Mouse (Mus musculus) CH12.LX (cell line): ENCODE results near the gene Rsu1.

Experiments
- BHLHE40 ChIP-seq: IDR thresholded peaks from 2 replicates; pipeline ENCODE4 v1.6.1; 2011; ENCODE audit warnings: mild to moderate bottlenecking, low read depth, low read length, improper control_type of control experiment
- CHD1 ChIP-seq: IDR thresholded peaks from 2 replicates; pipeline ENCODE4 v1.6.1; 2012; ENCODE audit warnings: low read depth, low read length, improper control_type of control experiment, inconsistent platforms
- CTCF ChIP-seq, 2 experiments: IDR thresholded peaks in 1 of 2; conservative IDR thresholded peaks in 1 of 2; 2 replicates each; pipeline ENCODE4 v1.5.1; 2011 to 2012; ENCODE audit warnings: low read depth in 2 of 2, low read length in 2 of 2, improper control_type of control experiment in 1 of 2, inconsistent platforms in 1 of 2, mild to moderate bottlenecking in 1 of 2, moderate library complexity in 1 of 2
- E2F4 ChIP-seq: IDR thresholded peaks from 2 replicates; pipeline ENCODE4 v1.6.1; 2011; ENCODE audit warnings: low read depth, low read length, improper control_type of control experiment; ENCODE audit not compliant: insufficient replicate concordance
- MAFK ChIP-seq: IDR thresholded peaks from 2 replicates; pipeline ENCODE4 v1.6.1; 2011; ENCODE audit warnings: low read length, improper control_type of control experiment; ENCODE audit not compliant: insufficient replicate concordance
- MAX ChIP-seq: IDR thresholded peaks from 2 replicates; pipeline ENCODE4 v1.6.1; 2011; ENCODE audit warnings: low read length, improper control_type of control experiment
- MEF2A ChIP-seq: IDR thresholded peaks from 2 replicates; pipeline ENCODE4 v1.6.1; 2014; ENCODE audit warnings: low read depth, mild to moderate bottlenecking, inconsistent platforms, low read length, improper control_type of control experiment, borderline replicate concordance
- MYC ChIP-seq: IDR thresholded peaks from 2 replicates; pipeline ENCODE4 v1.6.1; 2011; ENCODE audit warnings: low read depth, mild to moderate bottlenecking, improper control_type of control experiment, low read length
- PAX5 ChIP-seq: IDR thresholded peaks from 2 replicates; pipeline ENCODE4 v1.6.1; 2012; ENCODE audit warnings: low read length, inconsistent platforms, mixed read lengths
- POLR2A ChIP-seq: IDR thresholded peaks from 2 replicates; pipeline ENCODE4 v1.6.1; 2011; ENCODE audit warnings: low read depth, mild to moderate bottlenecking, improper control_type of control experiment, low read length
- USF1 ChIP-seq: IDR thresholded peaks from 2 replicates; pipeline ENCODE4 v1.6.1; 2014; ENCODE audit warnings: low read depth, mild to moderate bottlenecking, inconsistent platforms, low read length, improper control_type of control experiment
- ZC3H11A ChIP-seq: IDR thresholded peaks from 2 replicates; pipeline ENCODE4 v1.6.1; 2012; ENCODE audit warnings: low read depth, mild to moderate bottlenecking, inconsistent platforms, low read length, improper control_type of control experiment

GRCm38 (mm10) chr2:13132406-13132805 lies 138.8 kb downstream of the Rsu1 start:
- TF ChIP-seq POLR2A = no peak
- no peak for TF ChIP-seq MAFK
- TF ChIP-seq E2F4 = no peak
- TF ChIP-seq MYC = no peak
- TF ChIP-seq CTCF (conservative IDR thresholded peaks at IDR 0.05 in 1 of 2, IDR thresholded peaks at IDR 0.05 in 1 of 2; ENCODE audit: low read depth in 2 of 2, low read length in 2 of 2) = no peak
- TF ChIP-seq MEF2A = no peak
- TF ChIP-seq CHD1 = no peak
- TF ChIP-seq ZC3H11A = no peak
- no peak for TF ChIP-seq PAX5
- TF ChIP-seq MAX = no peak
- no peak for TF ChIP-seq USF1
- no peak for TF ChIP-seq BHLHE40
